Mouse (Mus musculus) forebrain, embryonic 15.5 days (tissue): ENCODE data around the gene Mtmr11. TPM values are rescaled to one million over a fixed set of nuclear protein-coding genes. Genes with fewer than 3 reads are reported as not detected.

Experiments used
- ATAC-seq: fragments of 200-750 bp; cut with Nextera tagmentation; replicated peaks from 2 replicates; pipeline ENCODE4 v1.8.0; 2017; ENCODE audit warnings: mild to moderate bottlenecking, moderate TSS enrichment, moderate library complexity
- H3K27ac ChIP-seq: fragments of 300-500 bp; sonication (generic); replicated peaks from 2 replicates; pipeline ENCODE4 v1.5.1; 2015; ENCODE audit warnings: mild to moderate bottlenecking, inconsistent platforms
- H3K27me3 ChIP-seq: fragments of 300-500 bp; sonication (generic); 2 replicates; pipeline ENCODE4 v1.6.1; 2015; ENCODE audit warnings: inconsistent platforms
- H3K36me3 ChIP-seq: fragments of 300-500 bp; sonication (generic); 2 replicates; pipeline ENCODE4 v1.6.1; 2015; ENCODE audit warnings: mild to moderate bottlenecking, inconsistent platforms
- H3K4me1 ChIP-seq: fragments of 300-500 bp; sonication (generic); 2 replicates; pipeline ENCODE4 v1.6.1; 2015; ENCODE audit warnings: inconsistent platforms
- H3K4me2 ChIP-seq: fragments of 300-500 bp; sonication (generic); replicated peaks from 2 replicates; pipeline ENCODE4 v1.6.1; 2015; ENCODE audit warnings: mild to moderate bottlenecking, inconsistent platforms
- H3K4me3 ChIP-seq: fragments of 300-500 bp; sonication (generic); 2 replicates; pipeline ENCODE4 v1.5.1; 2015; ENCODE audit warnings: mild to moderate bottlenecking, inconsistent platforms
- H3K9ac ChIP-seq: fragments of 300-500 bp; sonication (generic); replicated peaks from 2 replicates; pipeline ENCODE4 v1.6.1; 2015; ENCODE audit warnings: mild to moderate bottlenecking, inconsistent platforms
- H3K9me3 ChIP-seq: fragments of 300-500 bp; sonication (generic); 2 replicates; pipeline ENCODE4 v1.6.1; 2016; ENCODE audit warnings: inconsistent platforms
- WGBS: fragments of 180-500 bp; shearing (Covaris S2); methylation state at CpG from one replicate; pipeline ENCODE4 v1.1.7; 2015; ENCODE audit warnings: mixed read lengths; 5-methylcytosine and 5-hydroxymethylcytosine counted together
- polyA plus RNA-seq: library from polyadenylated mRNA; unstranded; fragments of >200 nt; fragmentation: Nextera tagmentation; extraction: Ambion mirVana; gene quantifications from 2 replicates; pipeline ENCODE4 v1.2.1, GENCODE M21; 2015

The Mtmr11 gene
- polyA plus RNA-seq, 1 experiment from 2014 or later = 11.2 TPM

DNA sequence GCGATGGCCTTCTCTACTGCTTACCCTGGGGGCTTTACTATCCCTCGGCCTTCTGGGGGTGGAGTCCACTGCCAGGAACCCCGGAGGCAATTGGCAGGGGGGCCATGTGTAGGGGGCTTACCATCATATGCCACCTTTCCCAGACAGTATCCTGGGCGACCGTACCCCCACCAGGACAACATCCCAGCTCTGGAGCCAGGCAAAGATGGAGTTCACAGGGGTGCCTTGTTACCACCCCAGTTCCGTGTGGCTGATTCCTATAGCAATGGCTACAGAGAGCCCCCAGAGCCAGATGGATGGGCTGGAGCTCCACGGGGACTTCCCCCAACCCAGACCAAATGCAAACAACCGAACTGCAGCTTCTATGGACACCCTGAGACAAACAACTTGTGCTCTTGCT, 6.3 kb upstream of the Mtmr11 start:
- Histone ChIP-seq H3K4me3 (no peak overlapping the region), H3K9ac (no peak overlapping the region), H3K36me3 (peaks cover 35% of the 10 kb centered on the region), H3K9me3 (no peaks in the 10 kb centered on the region), H3K4me1 (peaks cover 3% of the 10 kb centered on the region), H3K27ac (no peak overlapping the region), H3K27me3 (no peaks in the 10 kb centered on the region), H3K4me2 (no peak overlapping the region)
- 83% methylated on average over 8 of the region's 8 CpGs for WGBS
- ATAC-seq = no peak

DNA sequence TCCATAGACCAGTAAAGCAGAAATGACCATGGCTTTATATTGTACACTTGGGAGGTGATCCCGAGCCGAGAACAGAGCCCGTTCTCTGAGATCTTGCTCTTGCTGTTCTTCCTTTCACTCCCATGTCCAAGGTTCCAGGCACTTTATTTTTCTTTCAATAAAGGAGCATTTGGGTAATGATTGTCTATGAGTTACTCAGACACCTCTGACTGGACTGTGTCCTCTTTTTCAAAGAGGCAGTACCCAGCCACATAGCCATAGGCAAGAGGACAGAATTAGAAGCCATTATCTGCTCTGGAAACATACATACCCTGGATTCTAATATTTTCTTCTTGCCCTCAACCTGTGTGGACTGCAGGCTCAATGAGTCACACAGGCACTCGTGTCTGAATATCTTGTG, 2.0 kb upstream of the Mtmr11 start:
- Histone ChIP-seq H3K4me1 (peaks cover 20% of the 10 kb centered on the region), H3K27ac (no peak overlapping the region), H3K36me3 (peaks cover 6% of the 10 kb centered on the region; the same call in 1 of the 2 replicates), H3K27me3 (no peaks in the 10 kb centered on the region), H3K4me2 (no peak overlapping the region), H3K4me3 (no peak overlapping the region), H3K9ac (no peak overlapping the region), H3K9me3 (no peaks in the 10 kb centered on the region)
- no peak for ATAC-seq
- WGBS = 80% methylated on average over 4 of the region's 4 CpGs

DNA sequence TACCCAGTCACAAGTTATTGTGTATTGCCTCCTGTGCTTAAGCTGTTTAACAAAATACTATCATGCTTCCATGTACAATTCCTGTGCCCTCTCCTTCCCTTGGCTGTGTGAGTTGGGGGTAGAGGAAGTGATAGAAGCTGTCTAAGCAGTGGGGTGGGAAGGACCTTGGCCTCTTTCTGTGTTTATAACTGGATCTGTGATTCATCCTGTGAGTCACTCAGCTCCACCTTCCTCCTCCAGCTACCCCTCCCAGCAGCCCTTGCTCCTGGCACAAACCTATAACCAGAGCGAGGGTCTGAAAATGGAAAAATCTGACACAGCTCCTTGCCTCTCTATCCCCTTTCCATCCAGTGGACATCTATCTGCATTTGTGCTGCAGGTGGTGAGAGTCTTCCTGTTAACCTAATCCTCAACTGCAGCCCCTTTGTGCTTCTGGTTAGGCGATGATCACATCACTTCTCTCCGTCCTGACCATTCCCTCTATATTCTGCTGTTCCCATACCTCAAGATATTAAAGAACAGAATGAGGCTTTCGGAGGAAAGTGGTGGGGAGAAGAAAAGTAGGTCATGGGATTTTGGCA, 1.5 kb upstream of the Mtmr11 start:
- Histone ChIP-seq H3K27ac (no peak overlapping the region), H3K9ac (no peak overlapping the region)

DNA sequence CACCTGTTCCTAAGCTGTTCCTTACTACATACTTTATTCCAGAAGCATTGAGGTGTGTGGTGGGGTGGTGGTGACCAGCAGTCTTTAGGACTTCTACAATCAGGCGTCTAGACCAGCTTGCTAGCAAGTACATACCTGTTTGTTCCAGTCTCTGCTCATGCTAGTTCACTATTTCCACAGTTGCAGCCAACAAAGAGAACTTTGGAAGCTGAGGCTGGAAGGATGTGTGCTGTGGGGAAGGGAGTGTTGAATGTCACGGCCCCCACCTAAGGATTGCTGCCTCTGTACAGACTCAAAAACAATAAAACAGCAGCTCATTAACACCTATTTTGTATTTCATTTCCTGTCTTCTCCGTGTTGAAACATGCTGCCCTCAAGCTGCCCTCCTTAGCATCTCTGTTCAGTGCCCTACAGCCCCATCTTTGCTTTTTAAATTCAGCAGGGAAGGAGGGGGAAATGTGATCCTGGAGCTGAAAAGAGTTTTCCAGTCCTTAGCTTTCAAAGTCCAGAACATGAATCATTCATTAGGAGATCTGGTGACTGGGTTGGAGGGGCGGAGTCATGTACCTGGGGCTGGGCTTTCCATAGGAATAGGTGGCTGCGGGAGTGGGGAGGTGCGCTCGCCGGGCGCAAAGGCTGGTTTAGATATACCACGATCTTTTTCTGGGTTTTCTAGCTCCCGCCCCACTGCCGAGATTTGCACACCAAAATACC, 844 bp upstream of the Mtmr11 start:
- under 1% methylated on average over 12 of the region's 12 CpGs for WGBS
- Histone ChIP-seq H3K27me3 (no peaks in the 10 kb centered on the region), H3K4me1 (peaks cover 20% of the 10 kb centered on the region), H3K27ac (peak overlapping the region; percentile 51), H3K36me3 (no peaks in the 10 kb centered on the region), H3K9me3 (no peaks in the 10 kb centered on the region), H3K9ac (peak overlapping the region; percentile 55), H3K4me2 (peak overlapping the region; percentile 95), H3K4me3 (peak overlapping the region; percentile 44)
- peak; percentile 78 for ATAC-seq

More for the DNA sequence above, 1.5 kb upstream of the Mtmr11 start:
- H3K9me3 ChIP-seq = no peaks in the 10 kb centered on the region
- ATAC-seq = no peak
- peaks cover 3% of the 10 kb centered on the region; the same call in 1 of the 2 replicates for H3K36me3 ChIP-seq
- H3K4me1 ChIP-seq = peaks cover 20% of the 10 kb centered on the region
- H3K4me3 ChIP-seq = no peak overlapping the region
- H3K27me3 ChIP-seq = no peaks in the 10 kb centered on the region
- H3K4me2 ChIP-seq = peak overlapping the region; percentile 95; the same call in 1 of the 2 replicates
- 57% methylated on average over 4 of the region's 4 CpGs for WGBS

DNA sequence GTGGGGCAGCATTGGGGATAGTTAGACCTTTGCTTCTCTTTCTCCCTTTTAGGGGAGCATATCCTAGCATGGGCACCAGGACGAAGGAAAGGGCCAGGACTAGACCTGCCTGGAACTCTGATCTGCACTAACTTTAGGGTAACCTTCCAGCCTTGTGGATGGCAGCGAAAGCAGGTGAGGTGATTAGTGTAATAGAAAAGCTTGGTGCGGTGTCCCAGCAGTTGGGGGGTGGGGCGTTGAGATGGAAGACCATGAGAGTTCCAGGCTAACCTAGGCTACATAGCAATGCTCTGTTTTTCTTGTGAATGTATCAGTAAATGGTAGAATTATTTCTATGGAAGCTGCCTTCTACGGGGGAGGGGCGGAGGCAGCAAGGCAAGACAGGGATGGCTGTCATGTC, 1.2 kb downstream of the Mtmr11 start:
- 85% methylated on average over 6 of the region's 6 CpGs for WGBS
- H3K27ac ChIP-seq = no peak overlapping the region
- H3K4me3 ChIP-seq = no peak overlapping the region
- ATAC-seq = no peak
- H3K4me2 ChIP-seq = no peak overlapping the region
- H3K4me1 ChIP-seq = peaks cover 20% of the 10 kb centered on the region
- H3K9me3 ChIP-seq = no peaks in the 10 kb centered on the region
- no peaks in the 10 kb centered on the region for H3K27me3 ChIP-seq
- no peak overlapping the region for H3K9ac ChIP-seq
- no peaks in the 10 kb centered on the region for H3K36me3 ChIP-seq

DNA sequence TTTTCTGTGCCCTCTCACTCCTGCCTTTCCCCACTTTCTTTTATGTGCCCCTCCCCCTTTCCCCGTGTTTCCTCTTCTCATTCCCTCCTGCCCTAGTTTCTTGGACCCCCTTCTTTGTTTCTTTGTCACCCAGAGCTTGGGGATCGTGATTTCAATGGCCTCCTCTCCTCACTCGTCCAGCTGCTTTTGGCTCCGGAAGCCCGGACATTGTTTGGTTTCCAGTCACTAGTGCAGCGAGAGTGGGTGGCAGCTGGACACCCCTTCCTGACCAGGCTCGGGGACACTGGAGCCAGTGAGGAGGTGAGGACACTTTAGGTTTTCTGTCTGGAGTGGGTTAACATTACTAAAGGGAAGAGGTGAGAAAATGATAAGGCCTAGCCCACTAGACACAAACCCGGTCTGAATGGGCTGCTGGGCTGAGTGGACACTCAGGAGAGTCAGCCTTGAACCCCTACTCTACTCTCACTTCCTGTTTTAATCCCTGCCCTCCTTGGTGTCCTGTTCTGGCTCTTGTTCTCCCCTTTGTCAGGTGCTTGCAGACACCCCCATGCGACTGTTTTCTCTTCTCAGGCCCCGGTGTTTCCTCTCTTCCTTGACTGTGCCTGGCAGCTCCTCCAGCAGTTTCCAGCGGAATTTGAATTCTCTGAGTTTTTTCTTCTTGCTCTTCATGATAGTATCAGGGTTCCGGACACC, 6.8 kb downstream of the Mtmr11 start:
- Histone ChIP-seq H3K4me2 (no peak overlapping the region), H3K4me1 (peaks cover 21% of the 10 kb centered on the region), H3K27ac (no peak overlapping the region), H3K27me3 (no peaks in the 10 kb centered on the region), H3K9ac (no peak overlapping the region), H3K9me3 (no peaks in the 10 kb centered on the region), H3K4me3 (no peak overlapping the region), H3K36me3 (no peaks in the 10 kb centered on the region)
- ATAC-seq = no peak
- whole genome bisulfite sequencing = 68% methylated on average over 12 of the region's 12 CpGs

DNA sequence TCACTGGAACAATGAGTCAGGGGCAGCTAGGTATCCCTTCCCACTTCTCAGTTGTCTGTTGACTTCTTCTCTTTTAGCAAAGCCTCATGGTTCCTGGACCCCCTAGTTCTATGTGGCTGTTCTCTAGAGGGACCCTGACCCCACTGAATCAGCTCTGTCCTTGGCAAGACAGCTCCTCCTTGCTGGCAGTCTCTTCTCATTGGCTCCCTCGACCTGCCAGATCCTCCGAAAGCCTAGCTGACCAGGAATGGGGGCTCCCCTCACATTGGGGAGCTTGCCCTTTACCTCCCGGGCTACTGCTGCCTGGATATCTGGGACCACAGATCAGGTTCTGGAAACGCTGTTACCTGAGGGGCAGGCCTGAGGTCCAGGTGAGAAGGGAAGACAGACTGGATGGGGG, 8.5 kb downstream of the Mtmr11 start:
- peaks cover 36% of the 10 kb centered on the region for H3K4me1 ChIP-seq
- WGBS = 91% methylated on average over 4 of the region's 4 CpGs
- no peak overlapping the region for H3K4me3 ChIP-seq
- peaks cover 14% of the 10 kb centered on the region for H3K36me3 ChIP-seq
- H3K4me2 ChIP-seq = no peak overlapping the region
- H3K9ac ChIP-seq = no peak overlapping the region
- no peaks in the 10 kb centered on the region for H3K9me3 ChIP-seq
- H3K27ac ChIP-seq = no peak overlapping the region
- H3K27me3 ChIP-seq = no peaks in the 10 kb centered on the region
- no peak for ATAC-seq

DNA sequence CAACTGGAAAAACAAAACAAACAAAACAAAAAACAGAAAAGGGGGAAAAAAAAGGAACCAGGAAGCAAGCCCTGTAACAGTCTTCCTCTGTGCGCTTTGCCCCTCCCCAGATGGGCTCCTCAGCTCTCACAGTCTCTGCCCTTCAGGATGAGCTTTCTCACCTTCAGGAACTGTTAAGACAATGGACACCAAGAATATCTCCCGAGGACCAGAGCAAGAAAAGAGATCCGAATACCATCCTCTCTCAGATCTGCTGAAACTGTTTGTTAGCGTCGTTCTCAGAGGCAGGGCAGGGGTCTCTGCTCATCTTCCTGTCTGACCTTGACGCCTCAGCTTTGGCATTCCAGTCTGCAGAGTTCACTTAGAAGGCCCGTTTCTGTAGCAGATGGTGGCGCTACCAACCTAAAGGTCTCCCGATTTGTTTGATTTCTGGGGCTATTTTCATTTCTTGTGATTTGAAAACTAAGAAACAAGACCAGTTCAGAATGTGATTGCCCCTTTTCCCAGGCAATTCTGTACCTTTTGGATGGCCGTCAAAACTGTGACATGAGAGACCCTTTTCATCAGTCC, 9.3 kb downstream of the Mtmr11 start:
- Histone ChIP-seq H3K4me3 (peak overlapping the region; percentile 55), H3K9me3 (no peaks in the 10 kb centered on the region), H3K4me2 (peak overlapping the region; percentile 66), H3K4me1 (peaks cover 36% of the 10 kb centered on the region), H3K9ac (peak overlapping the region; percentile 86; the same call in 1 of the 2 replicates), H3K27ac (peak overlapping the region; percentile 98), H3K27me3 (no peaks in the 10 kb centered on the region), H3K36me3 (peaks cover 20% of the 10 kb centered on the region)
- ATAC-seq = no peak
- 70% methylated on average over 10 of the region's 10 CpGs for WGBS

DNA sequence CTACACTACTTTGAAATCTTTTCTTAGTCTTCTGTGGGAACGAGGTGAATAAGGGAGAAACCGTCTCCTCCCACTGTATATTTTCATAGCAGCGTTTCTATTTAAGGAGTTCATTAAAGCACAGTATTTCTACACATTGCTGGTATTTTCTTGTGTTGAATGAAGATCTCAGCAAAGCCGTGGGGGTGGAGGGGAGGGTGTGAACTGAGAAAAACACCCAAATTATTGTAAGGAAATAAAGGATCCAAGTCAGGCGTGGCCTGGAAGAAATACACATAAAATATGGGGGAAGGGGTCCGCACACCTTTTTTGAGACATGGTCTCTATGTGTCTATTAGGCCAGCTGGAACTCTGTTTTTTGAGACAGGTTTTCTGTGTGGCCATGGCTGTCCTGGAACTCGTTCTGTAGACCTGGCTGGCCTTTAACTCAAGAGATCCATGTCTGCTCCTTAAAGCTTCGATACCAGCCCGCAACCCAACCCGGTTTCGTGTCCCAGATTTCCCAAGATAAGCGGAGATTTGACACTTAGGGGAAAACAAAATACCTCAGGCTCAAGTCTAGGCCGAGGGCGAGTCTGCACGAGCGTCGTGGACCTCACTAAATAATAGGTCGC, 9.9 kb downstream of the Mtmr11 start:
- Histone ChIP-seq H3K4me3 (peak overlapping the region; percentile 55), H3K9ac (peak overlapping the region; percentile 86), H3K4me1 (peaks cover 36% of the 10 kb centered on the region), H3K27me3 (no peaks in the 10 kb centered on the region), H3K27ac (peak overlapping the region; percentile 98), H3K4me2 (peak overlapping the region; percentile 66), H3K36me3 (peaks cover 26% of the 10 kb centered on the region), H3K9me3 (no peaks in the 10 kb centered on the region)
- WGBS = 17% methylated on average over 18 of the region's 18 CpGs
- ATAC-seq = peak; percentile 15

DNA sequence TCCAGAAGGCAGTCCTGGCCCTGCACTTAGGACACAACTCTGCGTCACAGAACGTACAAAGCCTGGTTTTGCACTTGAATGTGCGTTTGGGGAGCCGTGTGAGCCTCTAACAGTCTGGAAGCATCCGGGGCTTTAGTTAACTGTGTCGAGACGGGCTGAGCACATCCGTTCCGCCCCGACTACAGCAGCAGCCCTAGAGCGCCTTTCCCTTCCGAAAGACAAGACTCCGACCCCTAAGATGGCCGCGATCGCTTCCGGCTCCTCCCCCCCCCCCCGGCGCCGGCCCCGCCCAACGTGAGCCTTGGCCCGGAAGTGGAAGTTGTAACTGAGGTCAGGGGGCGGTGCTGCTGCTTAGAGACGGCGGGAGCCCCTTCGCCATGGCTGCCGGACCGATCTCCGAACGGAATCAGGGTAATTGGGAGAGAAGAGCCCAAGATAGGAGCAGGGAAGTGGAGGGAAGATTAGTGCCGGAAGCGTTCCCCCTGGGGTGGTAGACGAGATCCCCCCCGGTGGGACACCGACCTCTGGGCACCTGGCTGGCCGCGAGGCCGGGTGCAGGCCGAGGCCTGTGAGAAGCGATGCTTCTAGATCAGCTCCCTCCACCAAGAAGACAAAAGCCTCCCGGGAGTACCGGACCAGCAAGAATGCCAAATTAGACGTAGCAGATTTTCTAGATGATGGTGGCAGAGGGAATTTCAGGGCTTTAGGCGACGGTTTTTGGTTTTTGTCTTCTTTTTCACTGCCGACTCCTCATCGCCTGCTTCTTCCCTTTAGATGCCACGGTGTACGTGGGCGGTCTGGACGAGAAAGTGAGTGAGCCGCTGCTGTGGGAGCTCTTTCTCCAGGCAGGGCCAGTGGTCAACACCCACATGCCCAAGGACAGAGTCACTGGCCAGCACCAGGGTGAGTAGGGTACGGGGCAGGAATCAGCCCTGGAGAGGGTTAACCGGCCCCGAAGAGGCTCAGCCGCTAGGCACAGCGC, 10.7 kb downstream of the Mtmr11 start, which contains the start of gene Sf3b4:
Sf3b4 (plus strand) TSS at position 136 of the 982 bp plus-strand sequence.
- no peaks in the 10 kb centered on the region for H3K27me3 ChIP-seq
- H3K9me3 ChIP-seq = no peaks in the 10 kb centered on the region
- peaks cover 36% of the 10 kb centered on the region for H3K4me1 ChIP-seq
- peak within 1 kb of the TSS; percentile 55 for H3K4me3 ChIP-seq
- peak within 1 kb of the TSS; percentile 86 for H3K9ac ChIP-seq
- WGBS = under 1% methylated on average over 58 of the region's 58 CpGs
- peak within 1 kb of the TSS; percentile 96 for H3K4me2 ChIP-seq
- peaks cover 32% of the 10 kb centered on the region for H3K36me3 ChIP-seq
- H3K27ac ChIP-seq = peak within 1 kb of the TSS; percentile 98
- peak; percentile 96 for ATAC-seq

DNA sequence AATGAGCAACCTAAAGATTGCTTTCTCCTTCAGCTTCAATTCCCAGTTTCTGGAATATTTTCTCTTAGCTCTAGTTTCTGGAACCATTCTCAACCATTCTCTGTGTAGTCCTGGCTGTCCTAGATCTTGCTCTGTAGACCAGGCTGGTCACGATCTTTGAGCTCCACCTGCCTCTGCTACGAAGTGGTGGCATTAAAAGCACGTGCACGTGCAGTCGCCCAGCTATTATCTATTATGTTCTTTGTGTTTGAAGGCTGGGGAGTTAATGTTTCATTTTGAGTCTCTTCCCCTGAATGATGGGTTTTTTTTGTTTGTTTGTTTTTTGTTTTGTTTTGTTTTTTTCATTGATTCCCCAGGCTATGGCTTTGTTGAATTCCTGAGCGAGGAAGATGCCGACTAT, 11.4 kb downstream of the Mtmr11 start:
- H3K9me3 ChIP-seq = no peaks in the 10 kb centered on the region
- WGBS = 31% methylated on average over 7 of the region's 7 CpGs
- no peaks in the 10 kb centered on the region for H3K27me3 ChIP-seq
- peak overlapping the region; percentile 55 for H3K4me3 ChIP-seq
- no peak for ATAC-seq
- H3K4me1 ChIP-seq = peaks cover 36% of the 10 kb centered on the region
- H3K4me2 ChIP-seq = peak overlapping the region; percentile 96
- peak overlapping the region; percentile 86 for H3K9ac ChIP-seq
- peaks cover 39% of the 10 kb centered on the region for H3K36me3 ChIP-seq
- H3K27ac ChIP-seq = peak overlapping the region; percentile 98; the same call in 1 of the 2 replicates
